Mouse (Mus musculus) forelimb bud, embryonic 11.5 days (tissue): Measurements from ENCODE around the gene Gm17409.

Experiments
- DNase-seq: peaks from one replicate; pipeline ENCODE4 v3.0.0-alpha.2; 2012; ENCODE audit warnings: low read depth, low spot score

The Gm17409 gene

DNA sequence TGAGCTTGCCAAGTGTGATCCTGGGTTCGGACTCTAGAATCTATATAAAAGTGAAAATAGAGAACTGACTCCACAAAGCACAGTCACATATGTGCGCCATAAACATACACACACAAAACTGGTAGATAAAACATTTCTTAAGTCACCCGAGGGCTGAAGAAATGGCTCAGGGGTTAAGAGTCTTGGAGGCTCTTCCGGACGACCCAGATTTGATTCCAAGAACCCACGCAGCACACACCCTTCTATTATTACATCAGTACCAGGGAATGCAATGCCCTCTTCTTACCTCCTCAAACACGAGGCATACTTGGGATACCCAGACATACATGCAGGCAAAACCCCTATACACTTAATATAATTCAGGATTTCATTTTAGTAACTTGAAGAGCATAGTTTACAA is at the start of gene Gm17409:
Gene Gm17409 (plus strand): TSS at position 301 of the 400 bp plus-strand sequence.
- DNase-seq = no peak

DNA sequence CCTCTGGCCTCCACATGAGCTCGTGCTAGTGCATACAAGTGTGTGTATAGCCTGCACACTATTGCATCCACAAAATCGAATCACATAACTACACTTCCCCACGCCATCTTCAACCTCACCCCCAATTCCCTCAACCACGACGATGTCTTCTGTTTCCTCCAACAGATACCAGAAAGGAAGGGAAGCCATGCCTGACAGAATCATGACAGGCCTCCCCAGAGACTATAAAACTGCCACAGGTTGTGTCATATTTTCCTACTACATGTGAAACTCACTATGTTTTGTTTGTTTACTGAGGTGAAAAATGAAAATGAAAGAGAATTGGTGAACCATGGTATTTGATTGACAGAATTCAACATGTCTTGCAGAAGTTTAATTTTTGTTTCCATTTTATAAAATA is 46.6 kb upstream of the Gm17409 start:
- no peak for DNase-seq

DNA sequence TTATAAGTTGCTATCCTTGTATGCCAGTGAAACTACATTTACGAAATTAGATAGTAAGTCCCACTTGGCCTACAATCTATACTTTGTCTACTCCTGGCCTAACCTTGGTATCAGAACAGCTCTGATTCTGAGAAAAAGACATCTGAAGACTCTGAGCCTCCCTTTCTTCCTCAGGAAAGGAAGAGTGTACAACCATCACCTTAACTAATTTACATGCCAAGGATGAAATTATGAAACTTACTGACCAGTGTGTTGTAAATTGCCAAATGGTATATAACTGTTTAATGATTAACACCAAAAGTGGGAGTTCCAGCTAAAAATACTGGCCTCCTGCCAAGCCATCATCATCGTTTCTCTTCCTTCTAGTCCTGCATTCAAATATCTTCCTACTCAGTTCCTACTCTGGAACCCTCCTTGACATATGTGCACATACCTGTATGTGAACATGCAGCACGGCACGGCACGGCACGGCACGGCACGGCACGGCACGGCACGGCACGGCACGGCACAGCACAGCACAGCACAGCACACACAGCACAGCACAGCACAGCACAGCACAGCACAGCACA is 44.4 kb upstream of the Gm17409 start:
- DNase-seq = no peak

DNA sequence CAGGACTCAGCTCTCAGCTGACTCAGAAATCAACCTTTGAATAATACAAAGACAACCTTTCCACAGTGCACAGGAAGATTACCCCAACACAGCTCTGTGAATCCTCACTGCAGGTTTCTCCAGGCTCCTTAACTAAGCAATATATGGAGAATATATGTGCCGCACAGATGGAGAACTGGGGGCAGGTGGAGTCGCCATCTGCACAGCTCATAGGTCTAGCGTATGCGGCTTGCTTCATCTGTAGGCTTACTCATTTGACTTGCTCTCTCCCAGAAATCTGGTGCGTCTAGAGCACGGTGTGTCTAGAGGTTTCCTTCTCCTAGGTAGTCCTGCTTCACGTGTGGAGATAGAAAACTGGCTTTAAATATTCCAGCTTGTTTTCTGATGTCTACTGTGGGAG is 37.7 kb upstream of the Gm17409 start:
- DNase-seq = no peak

DNA sequence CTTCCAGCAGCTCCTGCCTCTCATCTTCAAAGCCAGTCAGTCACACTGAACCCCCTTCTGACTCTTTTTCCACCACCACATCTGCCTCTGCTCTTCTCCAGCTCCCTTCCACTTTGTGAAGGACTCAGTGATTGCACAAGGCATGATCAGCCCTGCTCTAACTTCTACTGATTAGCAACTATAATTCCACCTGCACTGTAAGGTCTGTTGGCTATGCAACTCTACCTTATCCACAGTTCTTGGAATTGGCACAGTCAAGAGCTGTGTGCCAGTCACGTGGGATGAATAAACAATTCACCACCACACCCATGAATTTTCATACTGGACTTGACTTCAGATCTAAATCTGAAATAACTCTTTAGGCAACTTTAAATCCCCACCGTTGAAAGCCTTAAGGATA is 36.6 kb upstream of the Gm17409 start:
- DNase-seq = no peak

DNA sequence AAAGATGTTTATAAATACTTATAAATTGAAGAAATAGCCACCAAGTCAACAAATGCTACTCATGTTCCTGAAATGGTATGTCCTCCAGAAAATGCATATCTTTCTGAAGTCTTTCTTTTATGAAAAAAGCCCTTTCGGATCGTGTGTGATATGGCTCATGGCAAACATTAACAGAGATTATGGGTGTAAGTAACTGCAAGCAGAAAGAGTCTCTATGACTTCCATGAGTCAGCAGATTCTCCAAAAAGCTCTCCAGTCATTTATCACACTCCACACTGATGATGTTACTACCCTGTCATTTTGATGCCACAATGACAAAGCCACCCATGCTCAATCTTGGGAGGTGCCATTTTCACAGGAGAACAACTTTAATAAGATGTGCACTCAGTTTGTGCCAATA is 35.5 kb upstream of the Gm17409 start:
- DNase-seq = no peak

DNA sequence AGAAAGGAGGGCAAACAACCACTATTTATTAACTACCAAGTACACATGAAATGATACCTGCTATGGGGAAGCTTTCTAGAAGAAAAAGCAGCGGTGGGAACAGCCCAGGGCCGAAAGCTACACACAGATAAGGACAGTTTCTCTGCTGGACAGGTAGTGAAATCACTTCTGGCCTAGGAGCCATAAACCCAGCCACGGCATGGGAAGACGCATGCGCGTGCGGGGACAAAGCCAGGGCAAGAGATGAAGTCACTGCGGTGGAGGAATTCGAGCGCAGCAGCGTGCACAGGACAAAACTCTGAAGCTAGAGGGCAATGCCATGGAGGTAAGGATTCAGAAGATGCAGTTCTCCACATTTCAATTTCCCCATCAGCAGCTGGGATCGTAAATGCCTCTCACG is 34.4 kb upstream of the Gm17409 start:
- DNase-seq = no peak

DNA sequence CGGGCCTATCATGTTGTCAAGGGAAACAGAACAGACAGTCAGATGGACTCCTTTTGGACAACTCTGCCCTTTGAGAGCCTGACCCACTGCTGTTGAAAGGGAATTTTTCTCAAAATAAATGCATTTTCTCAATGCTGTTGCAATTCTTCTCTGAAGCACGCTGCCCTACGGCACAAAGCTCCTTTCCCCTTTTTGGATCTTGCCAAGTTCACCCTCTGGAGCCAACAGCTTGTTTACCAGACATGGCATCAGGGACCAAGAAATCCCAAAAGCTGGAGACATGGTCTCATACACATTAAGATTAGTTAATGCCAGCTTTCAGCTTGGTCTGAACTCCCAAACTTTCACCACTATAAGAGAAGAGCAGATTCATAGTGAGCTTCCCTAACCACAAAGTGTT is 33.0 kb upstream of the Gm17409 start:
- DNase-seq = no peak

DNA sequence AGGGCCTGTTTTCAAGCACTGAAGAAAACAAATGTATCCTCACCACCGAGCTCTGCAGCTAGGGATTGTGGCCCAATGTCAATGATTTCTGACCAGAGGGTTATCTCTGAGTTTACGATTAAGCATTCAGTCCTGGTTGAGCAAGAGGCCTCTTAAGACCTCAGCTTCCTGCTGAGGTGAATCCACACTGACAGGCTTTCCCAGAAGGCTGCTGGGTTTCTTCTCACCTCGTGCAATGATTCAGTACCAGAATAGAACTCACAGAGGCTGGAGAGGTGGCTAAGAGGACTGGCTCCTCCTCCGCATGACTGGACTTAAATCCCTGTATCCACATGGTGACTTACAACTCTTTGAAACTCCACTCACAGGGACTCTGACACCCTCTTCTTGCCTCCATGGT is 26.8 kb upstream of the Gm17409 start:
- DNase-seq = no peak

DNA sequence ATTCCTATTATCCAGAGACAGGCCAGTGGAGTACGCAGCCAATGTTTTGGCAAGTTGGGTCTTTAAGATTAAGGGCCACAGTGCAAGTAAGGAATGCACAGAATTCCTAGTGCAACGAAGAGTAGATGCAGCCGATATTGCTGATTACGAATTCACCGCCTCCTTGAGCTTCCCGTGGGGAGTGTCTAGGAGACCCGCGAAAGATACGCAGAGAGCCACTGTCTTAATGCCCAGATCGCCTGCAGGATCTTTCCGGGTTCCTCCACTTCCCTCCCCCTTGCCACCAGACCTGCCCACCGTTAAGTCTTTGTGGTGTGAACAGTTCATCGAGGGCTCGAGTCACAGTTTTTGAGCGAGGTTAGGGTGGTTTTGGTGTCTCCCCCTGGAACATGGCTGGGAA is 22.9 kb upstream of the Gm17409 start:
- no peak for DNase-seq

DNA sequence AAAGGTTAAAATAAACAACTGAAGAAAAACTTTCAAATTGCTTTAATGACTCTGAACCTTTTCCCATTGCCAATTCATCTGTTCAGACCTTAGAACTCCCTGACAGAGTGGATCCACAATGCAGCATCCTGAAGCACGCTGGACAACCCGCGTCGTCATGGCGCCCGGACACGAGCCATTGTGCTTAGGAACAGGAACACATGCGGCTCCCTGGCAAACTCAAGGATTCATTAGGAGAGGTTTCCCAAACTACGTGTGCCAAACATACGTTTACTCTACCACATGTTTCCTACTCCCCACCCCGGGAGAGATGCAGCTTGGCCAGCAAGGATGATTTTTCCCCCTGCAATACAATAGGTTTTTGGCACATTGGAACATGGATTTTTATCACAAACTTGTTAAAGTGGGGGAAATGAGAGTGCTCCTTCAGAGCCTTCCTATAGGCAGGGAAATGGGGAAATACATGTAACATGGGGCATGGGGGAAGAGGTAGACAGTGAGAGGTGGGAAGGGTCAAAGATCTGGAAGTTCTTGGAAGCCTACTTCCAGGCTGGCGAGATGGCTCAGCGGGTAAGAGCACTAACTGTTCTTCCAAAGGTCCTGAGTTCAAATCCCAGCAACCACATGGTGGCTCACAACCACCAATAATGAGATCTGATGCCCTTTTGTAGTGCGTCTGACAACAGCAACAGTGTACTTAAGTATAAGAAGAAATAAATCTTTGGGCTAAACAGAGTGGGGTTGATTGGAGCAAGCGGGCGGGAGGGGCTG is 15.6 kb upstream of the Gm17409 start:
- no peak for DNase-seq

DNA sequence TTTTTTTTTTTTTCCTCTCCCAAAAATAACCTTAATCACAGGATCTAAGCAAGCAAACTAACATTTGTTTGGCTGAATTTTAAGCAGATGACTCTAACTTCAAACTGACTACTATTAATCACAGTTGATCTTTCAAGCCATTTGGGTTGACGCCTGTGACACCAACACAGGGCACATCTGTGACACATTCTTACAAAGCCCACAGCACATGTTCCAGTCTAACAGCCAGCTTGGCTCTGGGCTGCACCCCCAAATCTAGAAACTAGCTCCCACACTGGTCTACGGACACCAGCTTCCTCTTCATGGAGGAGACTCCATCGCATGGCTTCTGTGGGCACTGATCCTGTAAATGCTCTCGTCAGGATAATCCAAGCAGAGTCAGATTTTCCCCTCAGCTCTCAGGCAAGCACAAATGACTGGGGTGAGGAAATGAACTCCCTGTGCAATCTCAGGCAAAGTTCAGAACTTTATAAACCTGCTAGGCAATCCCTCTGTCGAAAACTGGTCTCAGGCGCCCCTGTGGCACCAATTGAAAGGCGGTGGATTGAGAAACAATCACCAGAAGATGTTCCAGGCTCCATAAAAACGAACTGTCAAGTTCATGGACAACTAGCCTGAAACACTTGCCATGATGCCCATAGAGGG is 13.0 kb upstream of the Gm17409 start:
- DNase-seq = no peak

DNA sequence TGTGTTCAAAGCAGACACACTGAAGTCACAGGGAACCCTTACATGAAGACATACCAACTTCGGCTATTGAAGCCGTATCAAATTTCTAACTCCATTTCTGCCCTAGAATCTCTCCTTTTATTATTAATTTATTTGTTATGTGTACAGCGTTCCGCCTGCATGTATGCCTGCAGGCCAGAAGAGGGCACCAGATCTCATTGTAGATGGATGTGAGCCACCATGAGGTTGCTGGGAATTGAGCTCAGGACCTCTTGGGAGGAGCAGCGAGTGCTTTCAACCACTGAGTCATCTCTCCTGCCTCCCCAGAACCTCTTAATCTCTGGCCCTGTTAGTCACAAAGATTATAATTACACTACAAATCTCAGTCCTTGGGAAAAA is 12.4 kb upstream of the Gm17409 start:
- no peak for DNase-seq

DNA sequence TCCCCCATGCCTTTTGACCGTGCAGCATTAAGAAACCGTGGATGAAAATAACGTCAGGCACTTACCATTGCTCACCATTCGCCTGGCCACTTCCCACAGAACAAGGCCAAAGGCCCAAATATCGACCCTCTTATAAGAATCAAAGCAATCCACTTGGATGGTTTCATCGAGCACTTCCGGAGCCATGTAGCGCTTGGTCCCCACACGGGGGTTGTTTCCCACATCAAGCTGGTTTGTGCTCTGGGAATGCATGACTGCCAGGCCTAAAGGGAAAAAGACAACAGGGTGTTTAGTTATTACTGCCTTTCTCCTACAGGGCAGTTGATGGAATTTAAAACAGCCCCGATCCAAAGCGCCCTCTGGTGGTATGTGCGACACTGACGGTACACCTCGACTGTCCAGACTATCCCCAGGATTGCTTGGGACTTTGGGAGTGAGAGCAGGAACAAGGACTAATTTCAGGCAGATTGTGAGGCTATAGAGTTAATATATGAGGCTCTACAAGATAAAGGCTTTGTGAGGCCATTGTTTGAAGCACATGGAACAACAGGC is 11.0 kb upstream of the Gm17409 start:
- no peak for DNase-seq

DNA sequence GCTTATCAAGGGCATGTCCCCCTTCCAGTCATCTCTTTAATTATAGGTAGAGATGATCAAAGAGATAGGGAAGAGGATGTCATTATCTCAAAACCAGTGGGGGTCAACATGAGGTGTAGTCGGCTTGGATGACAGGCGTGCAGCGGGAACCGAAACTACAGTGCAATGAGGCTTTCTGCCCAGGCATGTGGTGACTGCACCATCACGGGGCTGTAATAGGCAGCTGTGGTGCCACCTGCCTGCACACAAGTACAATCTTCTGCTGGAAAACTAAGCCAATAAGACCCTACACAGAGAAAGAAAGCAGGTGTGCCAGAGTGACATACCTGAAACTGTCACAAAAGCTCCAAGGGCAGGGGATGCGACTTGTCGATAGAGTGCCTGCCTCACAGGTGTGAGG is 374 bp downstream of the Gm17409 start:
- DNase-seq = no peak

DNA sequence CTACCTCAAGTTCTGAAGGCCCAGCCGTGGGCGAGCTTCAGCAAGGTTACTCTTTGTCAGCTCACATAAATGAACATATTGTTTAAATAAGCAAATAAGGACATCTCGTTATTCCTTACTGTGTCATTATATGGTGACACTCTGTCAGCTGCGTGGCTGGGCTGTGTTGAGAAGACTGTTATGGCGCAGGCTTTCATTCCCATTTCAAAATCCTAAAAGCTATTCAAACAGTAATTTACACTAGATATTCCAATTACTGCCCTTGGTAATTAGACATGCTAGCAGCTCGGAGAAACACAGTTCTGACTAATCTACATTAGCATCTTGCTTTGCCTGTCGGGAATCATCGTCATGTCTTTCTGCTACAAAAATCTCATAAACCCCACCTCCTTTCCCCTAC is 5.7 kb downstream of the Gm17409 start:
- DNase-seq = no peak

DNA sequence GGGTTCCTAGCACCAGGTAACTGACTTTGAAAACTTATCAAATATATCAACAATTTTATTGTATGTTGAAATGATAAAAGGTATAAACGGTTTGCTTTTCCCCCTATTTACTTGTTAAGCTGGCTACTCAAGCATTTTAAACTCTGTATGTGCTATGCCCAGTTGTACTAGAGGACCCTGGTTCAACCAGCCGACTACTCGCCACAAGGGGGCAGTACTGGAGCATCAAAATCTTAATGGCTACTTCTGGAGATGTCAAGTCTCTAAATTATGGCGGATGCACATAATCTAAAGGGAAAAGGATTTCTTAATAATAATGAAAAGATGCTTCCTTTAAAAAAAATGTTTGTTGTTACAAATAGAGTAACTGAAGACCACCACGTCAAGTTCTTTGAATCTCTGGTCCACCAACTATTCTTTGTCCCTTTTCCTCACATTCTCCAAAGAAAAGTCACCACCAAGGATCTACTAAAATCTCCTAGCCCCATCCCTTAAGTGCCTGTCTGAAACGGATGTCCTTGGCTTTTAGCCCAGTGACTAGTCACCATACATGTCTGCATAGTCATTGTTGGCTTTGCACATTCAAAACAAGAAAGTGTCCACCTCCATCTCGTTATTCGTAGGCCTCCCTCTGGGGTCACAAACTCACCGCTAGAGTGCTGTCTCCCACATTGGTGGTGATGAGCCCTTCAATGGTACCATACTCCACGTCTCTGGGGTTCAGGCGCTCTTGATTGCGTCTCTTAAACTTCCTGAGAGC is 7.2 kb downstream of the Gm17409 start:
- DNase-seq = peak; percentile 73

DNA sequence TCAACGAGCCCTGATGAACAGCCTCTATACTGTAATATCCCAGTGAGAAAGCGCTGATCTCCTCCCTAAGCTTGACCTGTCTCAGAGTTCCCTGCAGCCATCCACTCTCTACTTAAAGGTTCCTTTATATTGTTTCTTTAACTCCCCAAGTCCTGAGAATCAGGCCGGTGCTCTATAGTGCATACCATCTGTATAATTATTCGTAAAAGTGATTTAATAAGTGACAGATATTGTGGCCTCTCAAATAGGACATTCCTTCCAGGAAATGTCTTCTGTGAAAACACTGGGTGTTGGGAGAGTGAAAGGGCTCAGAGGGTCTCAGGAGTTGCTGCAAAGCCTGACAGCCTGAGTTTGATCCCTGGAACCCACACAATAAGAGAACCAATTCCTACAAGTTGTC is 8.2 kb downstream of the Gm17409 start:
- DNase-seq = no peak

DNA sequence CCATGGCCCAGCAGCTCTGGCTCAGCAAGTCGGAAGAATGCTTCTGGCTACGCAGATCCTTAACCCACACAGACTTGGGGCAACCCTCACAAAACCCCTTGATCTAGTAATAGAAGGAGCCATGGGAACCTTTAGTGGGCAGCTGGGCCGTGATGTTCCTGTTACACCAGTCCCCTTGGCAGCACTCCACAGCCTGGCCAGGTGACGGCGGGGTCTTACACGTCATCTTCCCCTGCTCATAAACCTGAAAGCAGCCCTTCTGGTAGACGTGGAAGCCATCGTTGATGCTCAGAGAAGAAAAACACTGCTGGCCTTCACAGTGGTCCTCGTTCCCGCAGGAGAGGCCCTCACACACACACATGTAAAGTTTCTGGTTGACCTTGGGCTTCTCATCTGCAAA is 9.6 kb downstream of the Gm17409 start:
- no peak for DNase-seq

DNA sequence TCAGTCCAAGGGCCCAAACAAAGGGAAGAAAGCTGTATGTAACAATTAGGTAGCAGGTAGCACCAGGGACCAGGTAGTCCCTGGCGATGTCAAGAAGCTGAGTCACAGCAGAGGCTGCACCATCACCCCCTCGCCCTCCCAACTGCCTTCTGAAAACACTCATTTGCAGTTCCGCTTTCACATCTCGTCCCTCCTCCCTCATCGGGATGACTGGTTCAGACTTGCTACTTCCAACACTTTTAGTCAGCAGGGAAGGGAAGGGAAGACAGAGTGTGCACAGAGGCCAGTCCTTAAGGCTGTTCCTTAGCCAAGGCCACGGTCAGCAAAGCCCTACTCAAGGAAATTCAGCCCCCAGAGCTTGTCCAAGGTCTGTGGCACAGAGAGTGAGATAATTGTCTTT is 10.8 kb downstream of the Gm17409 start:
- no peak for DNase-seq

DNA sequence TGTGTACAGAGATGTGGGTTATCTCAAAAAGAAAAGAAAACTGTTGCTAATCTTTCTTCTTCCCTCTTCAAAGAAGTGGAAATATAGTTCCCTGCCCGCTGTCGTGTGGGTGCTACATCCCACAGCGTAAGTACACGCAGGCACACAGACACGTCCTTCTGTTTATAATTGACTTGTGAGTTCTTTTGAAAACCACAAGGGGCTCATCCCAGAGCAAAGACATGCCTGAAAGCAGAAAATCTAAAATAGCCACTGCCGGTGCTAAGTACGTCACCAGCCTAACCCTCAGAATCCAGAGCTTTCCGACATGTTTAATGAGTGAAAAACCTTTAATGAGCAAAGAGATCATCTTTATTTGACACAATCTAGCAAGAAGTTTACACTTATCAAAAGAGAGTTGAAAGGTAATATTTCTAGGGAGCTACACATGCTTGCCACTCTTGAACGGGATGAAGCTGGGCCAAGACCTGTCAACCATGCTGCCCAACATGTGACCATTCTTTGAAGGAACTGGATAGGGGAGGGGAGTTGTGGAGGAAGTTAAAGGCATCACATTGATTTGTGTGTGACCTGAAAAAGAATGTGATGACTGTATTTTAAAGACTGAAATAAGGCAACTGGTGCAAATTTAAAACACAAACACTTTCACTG is 11.7 kb downstream of the Gm17409 start:
- no peak for DNase-seq
